ENCODE assay signal across 10 mouse cellular contexts in genomic region chr5:37247456-37247855, GRCm38 (mm10). TPM values are rescaled to one million over a fixed set of nuclear protein-coding genes. Genes with fewer than 3 reads are reported as not detected.
DNase-seq lines count a peak whose midpoint lies in the region; ATAC-seq lines count a peak whose summit lies in the region.
"Had no signal": no experiment of that assay in that cellular context is flagged by ENCODE, and none has a peak within 500 bp of the region (broad histone marks: within the 10 kb centered on the region; RNA-seq: fewer than 3 reads in every experiment).

No protein-coding gene starts in this region.

- H3K9me3 ChIP-seq in forebrain, embryonic 16.5 days (ENCODE audit: control insufficient read depth, low read length), result no peaks in the 10 kb centered on the region
- no peaks in the 10 kb centered on the region for H3K9me3 ChIP-seq in midbrain, embryonic 14.5 days (ENCODE audit: control insufficient read depth, low read length)
- H3K9me3 ChIP-seq: limb, embryonic 13.5 days had no signal

- peak overlapping the region; percentile 68 for H3K4me2 ChIP-seq in forebrain, embryonic 16.5 days (ENCODE audit: low read length)
- peak overlapping the region; percentile 91 for H3K4me2 ChIP-seq in midbrain, embryonic 14.5 days (ENCODE audit: low read length)

- no peaks in the 10 kb centered on the region for H3K36me3 ChIP-seq in forebrain, embryonic 16.5 days (ENCODE audit: control insufficient read depth, insufficient read depth)
- H3K36me3 ChIP-seq in midbrain, embryonic 14.5 days (ENCODE audit: control insufficient read depth, insufficient read depth, low read length), result peaks cover 3% of the 10 kb centered on the region; the same call in 1 of the 2 replicates
- H3K36me3 ChIP-seq: G1E; limb, embryonic 13.5 days had no signal

- peaks cover 5% of the 10 kb centered on the region; the same call in 1 of the 2 replicates for H3K27me3 ChIP-seq in forebrain, embryonic 16.5 days (replicated peaks; ENCODE audit: control insufficient read depth, insufficient read depth, low read length)
- 0 out of 2 replicates have a peak, but pooled peaks cover 4% of the 10 kb centered on the region for H3K27me3 ChIP-seq in midbrain, embryonic 14.5 days (ENCODE audit: control insufficient read depth, insufficient read depth, low read length)

- intact Hi-C loops in gastrocnemius, postnatal 36 days (cut with DNase I), result no loop called here

- H3K27ac ChIP-seq in forebrain, embryonic 16.5 days (ENCODE audit: low read length), result peak overlapping the region; percentile 39; the same call in 1 of the 2 replicates
- H3K27ac ChIP-seq in midbrain, embryonic 14.5 days (replicated peaks; ENCODE audit: low read depth, low read length), result peak overlapping the region; percentile 98
- H3K27ac ChIP-seq: limb, embryonic 13.5 days had no signal

- peak overlapping the region; percentile 56 for H3K9ac ChIP-seq in forebrain, embryonic 16.5 days (replicated peaks; ENCODE audit: low read depth, low read length)
- H3K9ac ChIP-seq in midbrain, embryonic 14.5 days (replicated peaks; ENCODE audit: low read length), result peak overlapping the region; percentile 83
- H3K9ac ChIP-seq: limb, embryonic 13.5 days had no signal

- peaks cover 71% of the 10 kb centered on the region for H3K4me1 ChIP-seq in forebrain, embryonic 16.5 days (replicated peaks; ENCODE audit: control insufficient read depth, insufficient read depth, low read length)
- H3K4me1 ChIP-seq in midbrain, embryonic 14.5 days (ENCODE audit: control insufficient read depth, insufficient read depth, low read length), result peaks cover 62% of the 10 kb centered on the region

- peak; percentile 55 for DNase-seq in MN1 (ENCODE audit: low spot score)
- DNase-seq in cerebellum, adult 9-11 months, result peak; percentile 89
- DNase-seq in midbrain, embryonic 14.5 days, result peak; percentile 19
- DNase-seq in layer of hippocampus, postnatal 14 days (ENCODE audit: low spot score in 2 of 2), result no peak
- DNase-seq in gastrocnemius, postnatal 36 days, result no peak
- DNase-seq in lung, postnatal 25 days (ENCODE audit: low spot score), result no peak
- DNase-seq: lung, postnatal 10 days had no signal

- H3K4me3 ChIP-seq in forebrain, embryonic 16.5 days (replicated peaks; ENCODE audit: low read length), result peak overlapping the region; percentile 58
- peak overlapping the region; percentile 69 for H3K4me3 ChIP-seq in midbrain, embryonic 14.5 days (replicated peaks; ENCODE audit: low read depth, low read length)

- 66% methylated on average over 4 of the region's 4 CpGs for WGBS in forebrain, embryonic 16.5 days
- WGBS in midbrain, embryonic 14.5 days, result 42% methylated on average over 4 of the region's 4 CpGs

- no peak for ATAC-seq in forebrain, embryonic 16.5 days
- ATAC-seq in midbrain, embryonic 14.5 days (ENCODE audit: low FRiP score, low TSS enrichment), result no peak

RNA-seq across cellular contexts. Expression of gene Crmp1, which starts 5.7 kb away (rescaled TPM):
- 915 and 954 TPM in 2 replicates for polyA plus RNA-seq in forebrain, embryonic 16.5 days (2015; fragmentation: Nextera tagmentation; extraction: Ambion mirVana)
- polyA plus RNA-seq in midbrain, embryonic 14.5 days (2014; fragmentation: Nextera tagmentation; extraction: Ambion mirVana), result 906 and 957 TPM in 2 replicates
- 100 to 1,000 TPM; 405 to 421 TPM for total RNA-seq in layer of hippocampus, postnatal 14 days (2021)
- under 1 TPM in 1 of 2 experiments, not detected in 1; 0.38 TPM for total RNA-seq in gastrocnemius, postnatal 36 days (2021)
- total RNA-seq: G1E had no signal
- polyA plus RNA-seq: G1E had no signal

Comparison
In these comparisons a context has a peak if more than half of its experiments do, and no peak if none do; other contexts are left out.
1. DNase-seq: peak in MN1 (single experiment), cerebellum, adult 9-11 months (single experiment) and midbrain, embryonic 14.5 days (single experiment); none in layer of hippocampus, postnatal 14 days (0 of 2), gastrocnemius, postnatal 36 days (0 of 2) and lung, postnatal 25 days (single experiment).
2. RNA of gene Crmp1, which starts 5.7 kb away (total RNA-seq): 405 to 421 TPM in layer of hippocampus, postnatal 14 days; 0.38 TPM in gastrocnemius, postnatal 36 days; every median in the first group is over 100 times any median in the second.